Mouse (Mus musculus) retina, postnatal 7 days (tissue): ENCODE results near the gene Tbcel.
A peak's percentile ranks its signal among the peaks of the same experiment; 100 is the strongest.

Experiments
- DNase-seq: peaks from one replicate; pipeline ENCODE4 v3.0.0-alpha.2; 2012; ENCODE audit warnings: low read depth, low spot score

The Tbcel gene

GRCm38 (mm10) chr9:42507709-42508108, at the start of gene Tbcel:
Gene Tbcel (minus strand): TSS chr9:42507809.
- no peak for DNase-seq

GRCm38 (mm10) chr9:42555186-42555585, 47.6 kb upstream of the Tbcel start:
- DNase-seq = no peak

- DNase-seq = peak; percentile 71
Measured at GRCm38 (mm10) chr9:42550116-42550515, 42.5 kb upstream of the Tbcel start.

GRCm38 (mm10) chr9:42548981-42549380, 41.4 kb upstream of the Tbcel start:
- DNase-seq = no peak

- no peak for DNase-seq
Measured at GRCm38 (mm10) chr9:42544521-42544920, 36.9 kb upstream of the Tbcel start.

- no peak for DNase-seq
Measured at GRCm38 (mm10) chr9:42533491-42533890, 25.9 kb upstream of the Tbcel start.

- DNase-seq = no peak
Measured at GRCm38 (mm10) chr9:42533041-42533440, 25.4 kb upstream of the Tbcel start.

- no peak for DNase-seq
Measured at GRCm38 (mm10) chr9:42531951-42532350, 24.3 kb upstream of the Tbcel start.

- no peak for DNase-seq
Measured at GRCm38 (mm10) chr9:42530221-42531152, 22.9 kb upstream of the Tbcel start.

GRCm38 (mm10) chr9:42520587-42521084, 13.0 kb upstream of the Tbcel start:
- no peak for DNase-seq

GRCm38 (mm10) chr9:42518163-42518562, 10.6 kb upstream of the Tbcel start:
- no peak for DNase-seq

GRCm38 (mm10) chr9:42513159-42513558, 5.5 kb upstream of the Tbcel start:
- DNase-seq = no peak

- no peak for DNase-seq
Measured at GRCm38 (mm10) chr9:42512312-42512711, 4.7 kb upstream of the Tbcel start.

- DNase-seq = no peak
Measured at GRCm38 (mm10) chr9:42508235-42508634, 626 bp upstream of the Tbcel start.

GRCm38 (mm10) chr9:42507022-42507421, 587 bp downstream of the Tbcel start:
- DNase-seq = no peak

GRCm38 (mm10) chr9:42504971-42505510, 2.6 kb downstream of the Tbcel start:
- no peak for DNase-seq

GRCm38 (mm10) chr9:42504559-42504958, 3.0 kb downstream of the Tbcel start:
- DNase-seq = no peak

GRCm38 (mm10) chr9:42503709-42504108, 3.9 kb downstream of the Tbcel start:
- DNase-seq = no peak

- no peak for DNase-seq
Measured at GRCm38 (mm10) chr9:42496296-42496695, 11.3 kb downstream of the Tbcel start.

GRCm38 (mm10) chr9:42491780-42492179, 15.8 kb downstream of the Tbcel start:
- DNase-seq = no peak

- DNase-seq = no peak
Measured at GRCm38 (mm10) chr9:42490589-42491382, 16.8 kb downstream of the Tbcel start.

GRCm38 (mm10) chr9:42488071-42488470, 19.5 kb downstream of the Tbcel start:
- DNase-seq = no peak
